Mouse (Mus musculus) kidney, adult 2 months (tissue): ENCODE measurements around the gene Ube2ql1.

Source experiments
- CTCF ChIP-seq: fragments of 200-500 bp; conservative IDR thresholded peaks from 2 replicates; pipeline ENCODE4 v1.5.1; 2011; ENCODE audit warnings: low read depth, mild to moderate bottlenecking, control low read depth, low read length, moderate library complexity, mixed read lengths; ENCODE audit not compliant: insufficient read depth, insufficient read length
- POLR2A ChIP-seq: fragments of 200-500 bp; IDR thresholded peaks from one replicate; pipeline ENCODE4 v1.6.1; 2011; ENCODE audit warnings: low read depth, low read length, control low read depth

DNA sequence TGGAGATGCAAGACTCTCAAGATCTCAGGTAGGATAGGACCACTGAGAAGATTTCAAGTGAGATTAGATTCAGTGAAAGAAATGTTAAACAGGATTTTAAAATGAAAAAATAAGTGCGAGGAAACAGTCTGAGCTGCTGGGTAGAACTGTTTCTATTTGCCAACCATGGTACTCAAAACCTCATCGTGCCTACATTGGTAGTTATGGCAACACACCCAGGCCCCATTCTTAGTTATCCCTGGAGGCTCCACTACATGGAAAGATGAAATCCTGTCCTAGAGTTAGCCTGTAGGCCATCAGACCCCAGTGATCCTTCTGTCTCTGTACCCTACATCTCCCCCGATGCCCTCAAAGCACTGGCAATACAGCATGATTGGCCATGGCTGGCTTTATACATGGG lies 14.3 kb downstream of the Ube2ql1 start:
- TF ChIP-seq CTCF, result no peak
- TF ChIP-seq POLR2A, result no peak
